Mouse (Mus musculus) cerebellum, adult 18-20 months (tissue): ENCODE measurements around the gene Il19.

Source experiments
- DNase-seq, 2 experiments: peaks; one replicate each; pipeline ENCODE4 v3.0.0; 2021

Gene Il19

GRCm38 (mm10) chr1:130940065-130940687 is at the start of gene Il19:
Il19 (minus strand) TSS chr1:130940115.
- DNase-seq, result peak; percentile 57 to 58

GRCm38 (mm10) chr1:130989331-130989730 is 49.4 kb upstream of the Il19 start:
- no peak for DNase-seq

GRCm38 (mm10) chr1:130987418-130987817 is 47.5 kb upstream of the Il19 start:
- DNase-seq, result no peak

GRCm38 (mm10) chr1:130987001-130987400 is 47.1 kb upstream of the Il19 start:
- DNase-seq, result no peak

- DNase-seq, result no peak
Measured at GRCm38 (mm10) chr1:130984441-130984840, 44.5 kb upstream of the Il19 start.

- DNase-seq, result peak; percentile 20 to 45
Measured at GRCm38 (mm10) chr1:130979455-130979854, 39.5 kb upstream of the Il19 start.

- DNase-seq, result no peak
Measured at GRCm38 (mm10) chr1:130963891-130964290, 24.0 kb upstream of the Il19 start.

- no peak for DNase-seq
Measured at GRCm38 (mm10) chr1:130946920-130947319, 7.0 kb upstream of the Il19 start.

GRCm38 (mm10) chr1:130941801-130942200 is 1.9 kb upstream of the Il19 start:
- no peak for DNase-seq

- DNase-seq, result no peak
Measured at GRCm38 (mm10) chr1:130938192-130938591, 1.7 kb downstream of the Il19 start.

GRCm38 (mm10) chr1:130937170-130937569 is 2.7 kb downstream of the Il19 start:
- no peak for DNase-seq

GRCm38 (mm10) chr1:130936351-130936750 is 3.6 kb downstream of the Il19 start:
- no peak for DNase-seq

- DNase-seq, result no peak
Measured at GRCm38 (mm10) chr1:130926484-130926883, 13.4 kb downstream of the Il19 start.

GRCm38 (mm10) chr1:130918323-130918980 is 21.5 kb downstream of the Il19 start:
- no peak for DNase-seq

- no peak for DNase-seq
Measured at GRCm38 (mm10) chr1:130911401-130912010, 28.4 kb downstream of the Il19 start, which contains the start of gene Il20. Il20 (minus strand) TSS chr1:130911451.

GRCm38 (mm10) chr1:130902505-130902904 is 37.4 kb downstream of the Il19 start:
- no peak for DNase-seq

GRCm38 (mm10) chr1:130894468-130894867 is 45.4 kb downstream of the Il19 start:
- no peak for DNase-seq

GRCm38 (mm10) chr1:130893329-130894040 is 46.4 kb downstream of the Il19 start:
- DNase-seq, result no peak

GRCm38 (mm10) chr1:130892446-130892845 is 47.5 kb downstream of the Il19 start:
- DNase-seq, result no peak

GRCm38 (mm10) chr1:130887354-130887753 is 52.6 kb downstream of the Il19 start, which contains the start of gene Il24:
Il24 (minus strand) TSS chr1:130887454.
- no peak for DNase-seq

- DNase-seq, result no peak
Measured at GRCm38 (mm10) chr1:130883146-130883545, 56.8 kb downstream of the Il19 start.
